Mouse (Mus musculus): ENCODE measurements around the gene Gm42791.

Gene Gm42791

GRCm38 (mm10) chr5:148978458-148979165 is 16.3 kb downstream of the Gm42791 start:
- no peak for DNase-seq (ENCODE audit: extremely low read depth, insufficient read length, low spot score)

- no peak for DNase-seq (ENCODE audit: extremely low read depth, insufficient read length, low spot score)
These were observed 17.1 kb downstream of the Gm42791 start for GRCm38 (mm10) chr5:148977698-148978457.

- DNase-seq (ENCODE audit: extremely low read depth, insufficient read length, low spot score), result no peak
These were observed 18.1 kb downstream of the Gm42791 start for GRCm38 (mm10) chr5:148976876-148977275.

- DNase-seq (ENCODE audit: extremely low read depth, insufficient read length, low spot score), result no peak
These were observed 19.9 kb downstream of the Gm42791 start for GRCm38 (mm10) chr5:148975035-148975434.

GRCm38 (mm10) chr5:148973019-148973668 is 21.8 kb downstream of the Gm42791 start:
- DNase-seq (ENCODE audit: extremely low read depth, insufficient read length, low spot score), result no peak

- no peak for DNase-seq (ENCODE audit: extremely low read depth, insufficient read length, low spot score)
These were observed 22.8 kb downstream of the Gm42791 start for GRCm38 (mm10) chr5:148972167-148972566.

- DNase-seq (ENCODE audit: extremely low read depth, insufficient read length, low spot score), result no peak
These were observed 25.3 kb downstream of the Gm42791 start for GRCm38 (mm10) chr5:148969648-148970047.

GRCm38 (mm10) chr5:148968958-148969576 is 25.9 kb downstream of the Gm42791 start:
- DNase-seq (ENCODE audit: extremely low read depth, insufficient read length, low spot score), result no peak

- DNase-seq (ENCODE audit: extremely low read depth, insufficient read length, low spot score), result no peak
These were observed 26.8 kb downstream of the Gm42791 start for GRCm38 (mm10) chr5:148968179-148968578.

GRCm38 (mm10) chr5:148966395-148966794 is 28.6 kb downstream of the Gm42791 start:
- DNase-seq (ENCODE audit: extremely low read depth, insufficient read length, low spot score), result no peak

- DNase-seq (ENCODE audit: extremely low read depth, insufficient read length, low spot score), result peak; percentile 89
These were observed 29.1 kb downstream of the Gm42791 start for GRCm38 (mm10) chr5:148965691-148966333.

- DNase-seq (ENCODE audit: extremely low read depth, insufficient read length, low spot score), result no peak
These were observed 29.8 kb downstream of the Gm42791 start for GRCm38 (mm10) chr5:148965089-148965591.

- no peak for DNase-seq (ENCODE audit: extremely low read depth, insufficient read length, low spot score)
These were observed 30.7 kb downstream of the Gm42791 start for GRCm38 (mm10) chr5:148964251-148964650.

GRCm38 (mm10) chr5:148960211-148960610 is 34.7 kb downstream of the Gm42791 start:
- DNase-seq (ENCODE audit: extremely low read depth, insufficient read length, low spot score), result no peak

- no peak for DNase-seq (ENCODE audit: extremely low read depth, insufficient read length, low spot score)
These were observed 35.6 kb downstream of the Gm42791 start for GRCm38 (mm10) chr5:148959068-148959990.

- DNase-seq (ENCODE audit: extremely low read depth, insufficient read length, low spot score), result no peak
These were observed 36.6 kb downstream of the Gm42791 start for GRCm38 (mm10) chr5:148958355-148958754.

GRCm38 (mm10) chr5:148956898-148957535 is 37.9 kb downstream of the Gm42791 start:
- no peak for DNase-seq (ENCODE audit: extremely low read depth, insufficient read length, low spot score)

GRCm38 (mm10) chr5:148956091-148956490 is 38.9 kb downstream of the Gm42791 start:
- DNase-seq (ENCODE audit: extremely low read depth, insufficient read length, low spot score), result no peak

- DNase-seq (ENCODE audit: extremely low read depth, insufficient read length, low spot score), result no peak
These were observed 39.4 kb downstream of the Gm42791 start for GRCm38 (mm10) chr5:148955575-148955974.
